In genomic region chr9:15794408-15794807, GRCm38 (mm10) we compare ENCODE assay signal across 16 mouse cellular contexts.
"Had no signal": no experiment of that assay in that cellular context is flagged by ENCODE, and none has a peak within 500 bp of the region (broad histone marks: within the 10 kb centered on the region; RNA-seq: fewer than 3 reads in every experiment).

No protein-coding gene starts in this region.

- H3K9me3 ChIP-seq: intestine, embryonic 15.5 days; liver, embryonic 13.5 days; megakaryocyte, embryonic 14.5 days; midbrain, embryonic 10.5 days had no signal

- H3K9ac ChIP-seq: intestine, embryonic 15.5 days; liver, embryonic 13.5 days; lung, embryonic 14.5 days had no signal

- H3K27me3 ChIP-seq: intestine, embryonic 15.5 days; liver, embryonic 13.5 days; megakaryocyte, embryonic 14.5 days had no signal

- H3K4me1 ChIP-seq: intestine, embryonic 15.5 days; liver, embryonic 13.5 days; megakaryocyte, embryonic 14.5 days; midbrain, embryonic 10.5 days had no signal

- ATAC-seq: intestine, embryonic 15.5 days had no signal

- H3K4me3 ChIP-seq: intestine, embryonic 15.5 days; liver, embryonic 13.5 days; megakaryocyte, embryonic 14.5 days; midbrain, embryonic 10.5 days had no signal

- H3K36me3 ChIP-seq: intestine, embryonic 15.5 days; liver, embryonic 13.5 days; midbrain, embryonic 10.5 days had no signal

- H3K27ac ChIP-seq: intestine, embryonic 15.5 days; kidney, postnatal 0 days; liver, embryonic 13.5 days; midbrain, embryonic 10.5 days; stomach, postnatal 0 days had no signal

- DNase-seq: kidney, postnatal 36 days; left cerebral cortex, postnatal 4 days; liver, embryonic 13.5 days; lung, embryonic 14.5 days; midbrain, embryonic 14.5 days; right cerebral cortex, adult 18-20 months; right cerebral cortex, postnatal 14 days; right cerebral cortex, postnatal 4 days; thymus, adult 2 months; thymus, postnatal 14 days; thymus, postnatal 4 days had no signal

- H3K4me2 ChIP-seq: intestine, embryonic 15.5 days; liver, embryonic 13.5 days; lung, embryonic 14.5 days had no signal
